Mouse (Mus musculus): ENCODE measurements around the gene Rbck1. TPM values are rescaled to one million over a fixed set of nuclear protein-coding genes. Genes with fewer than 3 reads are reported as not detected.

Rbck1 gene
- total RNA-seq, 2 experiments from 2014 or later = 139 TPM

- DNase-seq (ENCODE audit: low spot score in 2 of 2) = no peak
Observed at GRCm38 (mm10) chr2:152344909-152345308, 12.5 kb upstream of the Rbck1 start.

- DNase-seq (ENCODE audit: low spot score in 2 of 2) = no peak
Observed at GRCm38 (mm10) chr2:152344361-152344760, 11.9 kb upstream of the Rbck1 start.

- DNase-seq (ENCODE audit: low spot score in 2 of 2) = peak; percentile 51 to 64
Observed at GRCm38 (mm10) chr2:152343329-152344213, 11.1 kb upstream of the Rbck1 start, which contains the start of gene Trib3. Trib3 (minus strand) TSS chr2:152344032.

- no peak for DNase-seq (ENCODE audit: low spot score in 2 of 2)
Observed at GRCm38 (mm10) chr2:152339631-152340179, 7.3 kb upstream of the Rbck1 start.

- no peak for DNase-seq (ENCODE audit: low spot score in 2 of 2)
Observed at GRCm38 (mm10) chr2:152338319-152338718, 5.9 kb upstream of the Rbck1 start.

- no peak for DNase-seq (ENCODE audit: low spot score in 2 of 2)
Observed at GRCm38 (mm10) chr2:152337591-152338212, 5.2 kb upstream of the Rbck1 start.

GRCm38 (mm10) chr2:152336856-152337255 is 4.4 kb upstream of the Rbck1 start:
- no peak for DNase-seq (ENCODE audit: low spot score in 2 of 2)

- no peak for DNase-seq (ENCODE audit: low spot score in 2 of 2)
Observed at GRCm38 (mm10) chr2:152335289-152335820, 2.9 kb upstream of the Rbck1 start.

- DNase-seq (ENCODE audit: low spot score in 2 of 2) = no peak
Observed at GRCm38 (mm10) chr2:152333345-152334006, 1.0 kb upstream of the Rbck1 start.

- no peak for DNase-seq (ENCODE audit: low spot score in 2 of 2)
Observed at GRCm38 (mm10) chr2:152330858-152331423, 1.5 kb downstream of the Rbck1 start.

GRCm38 (mm10) chr2:152327980-152328379 is 4.5 kb downstream of the Rbck1 start:
- DNase-seq (ENCODE audit: low spot score in 2 of 2) = no peak

GRCm38 (mm10) chr2:152326654-152327053 is 5.8 kb downstream of the Rbck1 start:
- no peak for DNase-seq (ENCODE audit: low spot score in 2 of 2)

GRCm38 (mm10) chr2:152326157-152326556 is 6.3 kb downstream of the Rbck1 start:
- no peak for DNase-seq (ENCODE audit: low spot score in 2 of 2)

- DNase-seq (ENCODE audit: low spot score in 2 of 2) = no peak
Observed at GRCm38 (mm10) chr2:152324842-152325241, 7.6 kb downstream of the Rbck1 start.

- no peak for DNase-seq (ENCODE audit: low spot score in 2 of 2)
Observed at GRCm38 (mm10) chr2:152323971-152324370, 8.5 kb downstream of the Rbck1 start.

- DNase-seq (ENCODE audit: low spot score in 2 of 2) = no peak
Observed at GRCm38 (mm10) chr2:152322198-152322597, 10.3 kb downstream of the Rbck1 start.

- DNase-seq (ENCODE audit: low spot score in 2 of 2) = no peak
Observed at GRCm38 (mm10) chr2:152321558-152321957, 10.9 kb downstream of the Rbck1 start.

- DNase-seq (ENCODE audit: low spot score in 2 of 2) = no peak
Observed at GRCm38 (mm10) chr2:152317054-152317453, 15.4 kb downstream of the Rbck1 start.

- no peak for DNase-seq (ENCODE audit: low spot score in 2 of 2)
Observed at GRCm38 (mm10) chr2:152313926-152314325, 18.5 kb downstream of the Rbck1 start.

GRCm38 (mm10) chr2:152312996-152313395 is 19.5 kb downstream of the Rbck1 start:
- no peak for DNase-seq (ENCODE audit: low spot score in 2 of 2)

- DNase-seq (ENCODE audit: low spot score in 2 of 2) = no peak
Observed at GRCm38 (mm10) chr2:152307186-152307585, 25.3 kb downstream of the Rbck1 start.
